Mouse (Mus musculus) heart, embryonic 16.5 days (tissue): Measurements from ENCODE around the gene Fbxo24. TPM values are rescaled to one million over a fixed set of nuclear protein-coding genes. Genes with fewer than 3 reads are reported as not detected.

ENCODE experiments used
- ATAC-seq: fragments of 200-750 bp; cut with Nextera tagmentation; replicated peaks from 2 replicates; pipeline ENCODE4 v1.8.0; 2017; ENCODE audit warnings: moderate number of reproducible peaks; ENCODE audit not compliant: insufficient read depth, low FRiP score; ENCODE audit errors: extremely low read depth
- H3K27ac ChIP-seq: fragments of 300-500 bp; sonication (generic); 2 replicates; pipeline ENCODE4 v1.5.1; 2014; ENCODE audit warnings: mild to moderate bottlenecking, low read length, control low read depth, moderate library complexity
- H3K27me3 ChIP-seq: fragments of 300-500 bp; sonication (generic); 2 replicates; pipeline ENCODE4 v1.6.1; 2014; ENCODE audit warnings: low read length, mixed read lengths; ENCODE audit not compliant: control insufficient read depth, insufficient read depth
- H3K36me3 ChIP-seq: fragments of 300-500 bp; sonication (generic); 2 replicates; pipeline ENCODE4 v1.6.1; 2014; ENCODE audit not compliant: control insufficient read depth, insufficient read depth
- H3K4me1 ChIP-seq: fragments of 300-500 bp; sonication (generic); 2 replicates; pipeline ENCODE4 v1.6.1; 2014; ENCODE audit warnings: low read length, mixed read lengths; ENCODE audit not compliant: control insufficient read depth, insufficient read depth
- H3K4me2 ChIP-seq: fragments of 300-500 bp; sonication (generic); 2 replicates; pipeline ENCODE4 v1.6.1; 2014; ENCODE audit warnings: low read depth, mild to moderate bottlenecking, control low read depth, low read length
- H3K4me3 ChIP-seq: fragments of 300-500 bp; sonication (generic); 2 replicates; pipeline ENCODE4 v1.5.1; 2014; ENCODE audit warnings: mild to moderate bottlenecking, control low read depth, low read length
- H3K9ac ChIP-seq: fragments of 300-500 bp; sonication (generic); 2 replicates; pipeline ENCODE4 v1.6.1; 2014; ENCODE audit warnings: low read length, control low read depth
- H3K9me3 ChIP-seq: fragments of 300-500 bp; sonication (generic); replicated peaks from 2 replicates; pipeline ENCODE4 v1.6.1; 2016; ENCODE audit warnings: low read length; ENCODE audit not compliant: control insufficient read depth
- WGBS: fragments of 180-500 bp; shearing (Covaris S2); extraction: QIAGEN DNeasy Blood & Tissue Kit; methylation state at CpG from one replicate; pipeline ENCODE4 v1.1.7; 2014; 5-methylcytosine and 5-hydroxymethylcytosine counted together
- polyA plus RNA-seq: library from polyadenylated mRNA; unstranded; fragments of >200 nt; fragmentation: Nextera tagmentation; extraction: Ambion mirVana; gene quantifications from 2 replicates; pipeline ENCODE4 v1.2.1, GENCODE M21; 2015

The Fbxo24 gene
- polyA plus RNA-seq, 1 experiment from 2014 or later, result 0.12 TPM

GRCm38 (mm10) chr5:137590507-137590906, 38.3 kb downstream of the Fbxo24 start:
- WGBS, result 73% methylated on average over 5 of the region's 5 CpGs
- ATAC-seq, result no peak
- no peaks in the 10 kb centered on the region for H3K4me1 ChIP-seq

GRCm38 (mm10) chr5:137584976-137585375, 43.8 kb downstream of the Fbxo24 start:
- Histone ChIP-seq H3K4me1 (peaks cover 7% of the 10 kb centered on the region; the same call in 1 of the 2 replicates), H3K9me3 (peaks cover 5% of the 10 kb centered on the region; the same call in 1 of the 2 replicates), H3K9ac (no peak overlapping the region), H3K4me2 (no peak overlapping the region), H3K4me3 (no peak overlapping the region), H3K27ac (no peak overlapping the region), H3K36me3 (no peaks in the 10 kb centered on the region), H3K27me3 (peaks cover 19% of the 10 kb centered on the region; the same call in 1 of the 2 replicates)
- no peak for ATAC-seq
- 31% methylated on average over 8 of the region's 8 CpGs for WGBS

More at GRCm38 (mm10) chr5:137590507-137590906, 38.3 kb downstream of the Fbxo24 start:
- Histone ChIP-seq H3K9me3 (peaks cover 5% of the 10 kb centered on the region; the same call in 1 of the 2 replicates), H3K4me2 (no peak overlapping the region), H3K36me3 (no peaks in the 10 kb centered on the region), H3K27me3 (no peaks in the 10 kb centered on the region), H3K9ac (no peak overlapping the region), H3K27ac (no peak overlapping the region), H3K4me3 (no peak overlapping the region)

- Histone ChIP-seq H3K4me1 (peaks cover 7% of the 10 kb centered on the region; the same call in 1 of the 2 replicates), H3K9me3 (peaks cover 5% of the 10 kb centered on the region; the same call in 1 of the 2 replicates), H3K4me2 (peak overlapping the region; percentile 72), H3K9ac (peak overlapping the region; percentile 66), H3K36me3 (no peaks in the 10 kb centered on the region), H3K27ac (no peak overlapping the region), H3K4me3 (peak overlapping the region; percentile 52), H3K27me3 (peaks cover 19% of the 10 kb centered on the region; the same call in 1 of the 2 replicates)
- ATAC-seq, result peak; percentile 45; the same call in 1 of the 2 replicates
- WGBS, result 9% methylated on average over 27 of the region's 27 CpGs
These were observed 45.1 kb downstream of the Fbxo24 start for GRCm38 (mm10) chr5:137583670-137584169.

- peaks cover 7% of the 10 kb centered on the region; the same call in 1 of the 2 replicates for H3K4me1 ChIP-seq
- H3K9ac ChIP-seq, result no peak overlapping the region
- ATAC-seq, result no peak
- H3K4me2 ChIP-seq, result no peak overlapping the region
- WGBS, result 18% methylated on average over 8 of the region's 8 CpGs
- peaks cover 4% of the 10 kb centered on the region; the same call in 1 of the 2 replicates for H3K9me3 ChIP-seq
- H3K27me3 ChIP-seq, result peaks cover 19% of the 10 kb centered on the region; the same call in 1 of the 2 replicates
- H3K27ac ChIP-seq, result no peak overlapping the region
- no peak overlapping the region for H3K4me3 ChIP-seq
- no peaks in the 10 kb centered on the region for H3K36me3 ChIP-seq
These were observed 46.1 kb downstream of the Fbxo24 start for GRCm38 (mm10) chr5:137582702-137583101.

- Histone ChIP-seq H3K9me3 (no peaks in the 10 kb centered on the region), H3K4me3 (no peak overlapping the region), H3K27ac (no peak overlapping the region), H3K9ac (no peak overlapping the region), H3K4me2 (no peak overlapping the region), H3K36me3 (no peaks in the 10 kb centered on the region), H3K27me3 (peaks cover 19% of the 10 kb centered on the region; the same call in 1 of the 2 replicates), H3K4me1 (peaks cover 7% of the 10 kb centered on the region; the same call in 1 of the 2 replicates)
- ATAC-seq, result no peak
- 76% methylated on average over 6 of the region's 6 CpGs for WGBS
These were observed 48.6 kb downstream of the Fbxo24 start for GRCm38 (mm10) chr5:137580246-137580645.

- H3K27ac ChIP-seq, result no peak overlapping the region
- no peaks in the 10 kb centered on the region for H3K4me1 ChIP-seq
- WGBS, result 11% methylated on average over 27 of the region's 27 CpGs
- no peaks in the 10 kb centered on the region for H3K36me3 ChIP-seq
- H3K4me3 ChIP-seq, result peak overlapping the region; percentile 21
- no peaks in the 10 kb centered on the region for H3K9me3 ChIP-seq
- H3K4me2 ChIP-seq, result peak overlapping the region; percentile 51
- peak overlapping the region; percentile 1; the same call in 1 of the 2 replicates for H3K9ac ChIP-seq
- no peaks in the 10 kb centered on the region for H3K27me3 ChIP-seq
- no peak for ATAC-seq
These were observed 54.3 kb downstream of the Fbxo24 start for GRCm38 (mm10) chr5:137574470-137574901.

- Histone ChIP-seq H3K4me3 (no peak overlapping the region), H3K36me3 (no peaks in the 10 kb centered on the region), H3K9ac (no peak overlapping the region), H3K4me2 (no peak overlapping the region), H3K27me3 (no peaks in the 10 kb centered on the region; the same call in 1 of the 2 replicates), H3K9me3 (no peaks in the 10 kb centered on the region), H3K4me1 (no peaks in the 10 kb centered on the region), H3K27ac (no peak overlapping the region)
- no peak for ATAC-seq
- WGBS, result 70% methylated on average over 17 of the region's 17 CpGs
These were observed 57.9 kb downstream of the Fbxo24 start for GRCm38 (mm10) chr5:137570691-137571586.

GRCm38 (mm10) chr5:137570181-137570580, 58.6 kb downstream of the Fbxo24 start:
- Histone ChIP-seq H3K4me2 (no peak overlapping the region), H3K4me1 (no peaks in the 10 kb centered on the region), H3K4me3 (no peak overlapping the region), H3K9me3 (no peaks in the 10 kb centered on the region), H3K9ac (no peak overlapping the region), H3K36me3 (no peaks in the 10 kb centered on the region), H3K27me3 (no peaks in the 10 kb centered on the region; the same call in 1 of the 2 replicates), H3K27ac (no peak overlapping the region)
- ATAC-seq, result no peak
- 42% methylated on average over 7 of the region's 7 CpGs for WGBS
